Mouse (Mus musculus) liver, embryonic 14.5 days (tissue): ENCODE results near the gene Colec11.

Experiments used
- CTCF ChIP-seq: IDR thresholded peaks from 2 replicates; pipeline ENCODE4 v1.5.1; 2016; ENCODE audit warnings: antibody characterized with exemption, low read depth, control low read depth
- EP300 ChIP-seq: IDR thresholded peaks from 2 replicates; pipeline ENCODE4 v1.6.1; 2016; ENCODE audit warnings: antibody characterized with exemption, low read depth

GRCm38 (mm10) chr12:28625407-28625806 is 2.2 kb upstream of the Colec11 start:
- TF ChIP-seq CTCF: no peak
- TF ChIP-seq EP300: no peak
